Mouse (Mus musculus): ENCODE data around the gene Parvb. TPM values are rescaled to one million over a fixed set of nuclear protein-coding genes. Genes with fewer than 3 reads are reported as not detected.
A peak's percentile ranks its signal among the peaks of the same experiment; 100 is the strongest.

Parvb gene
- total and polyA plus RNA-seq, 3 experiments = 4.8 to 58.0 TPM; not detected in 1

GRCm38 (mm10) chr15:84189881-84190280 is 42.0 kb upstream of the Parvb start:
- H3K4me3 ChIP-seq (ENCODE audit: control insufficient read depth in 1 of 2, insufficient read depth in 1 of 2, low read depth in 2 of 2, low read length in 2 of 2) = no peak overlapping the region
- no peaks in the 10 kb centered on the region for H3K27me3 ChIP-seq (ENCODE audit: control insufficient read depth in 1 of 2, insufficient read depth in 2 of 2, low read length in 2 of 2)
- peaks cover 0 to 17% of the 10 kb centered on the region in 2 experiments; a peak in 1 of 4 replicates for H3K4me1 ChIP-seq (ENCODE audit: control insufficient read depth in 1 of 2, insufficient read depth in 2 of 2, low read length in 2 of 2)
- peak; percentile 52 for DNase-seq (ENCODE audit: low read depth, low spot score)
- peaks cover 0 to 8% of the 10 kb centered on the region in 2 experiments; a peak in 2 of 4 replicates for H3K36me3 ChIP-seq (ENCODE audit: control insufficient read depth in 1 of 2, insufficient read depth in 2 of 2, low read length in 2 of 2)
- H3K9ac ChIP-seq (ENCODE audit: control insufficient read depth, low read depth, low read length, poor library complexity, severe bottlenecking) = no peak overlapping the region
- H3K79me2 ChIP-seq (ENCODE audit: control insufficient read depth, insufficient read depth, low read length, poor library complexity) = peaks cover 22% of the 10 kb centered on the region
- no peak overlapping the region for H3K27ac ChIP-seq (ENCODE audit: control insufficient read depth, low read depth, low read length)
- H3K9me3 ChIP-seq (replicated peaks; ENCODE audit: insufficient read depth, low read length) = no peaks in the 10 kb centered on the region
- TF ChIP-seq POLR2A (IDR thresholded peaks at IDR 0.05; ENCODE audit: control insufficient read depth in 1 of 2, insufficient read depth in 1 of 2, low read depth in 1 of 2, low read length in 2 of 2, poor library complexity in 1 of 2) = 0 out of 4 replicates have a peak, but pooled peaks of 1 of the 2 experiments have one; percentile 35
- TF ChIP-seq KAT2A (conservative IDR thresholded peaks at IDR 0.05; ENCODE audit: low read depth, low read length) = peak; percentile 75
- TF ChIP-seq SIN3A (IDR thresholded peaks at IDR 0.05; ENCODE audit: low read length) = no peak
- TF ChIP-seq HCFC1 (IDR thresholded peaks at IDR 0.05; ENCODE audit: low read depth, low read length) = peak; percentile 96

- Histone ChIP-seq H3K9me3 (replicated peaks; ENCODE audit: insufficient read depth, low read length) (no peaks in the 10 kb centered on the region), H3K4me1 (ENCODE audit: control insufficient read depth in 1 of 2, insufficient read depth in 2 of 2, low read length in 2 of 2) (peaks cover 0 to 11% of the 10 kb centered on the region in 2 experiments; a peak in 1 of 4 replicates), H3K4me3 (ENCODE audit: control insufficient read depth in 1 of 2, insufficient read depth in 1 of 2, low read depth in 2 of 2, low read length in 2 of 2) (peak overlapping the region; percentile 95), H3K9ac (ENCODE audit: control insufficient read depth, low read depth, low read length, poor library complexity, severe bottlenecking) (peak overlapping the region; percentile 96), H3K79me2 (ENCODE audit: control insufficient read depth, insufficient read depth, low read length, poor library complexity) (peaks cover 22% of the 10 kb centered on the region), H3K27me3 (ENCODE audit: control insufficient read depth in 1 of 2, insufficient read depth in 2 of 2, low read length in 2 of 2) (no peaks in the 10 kb centered on the region), H3K27ac (ENCODE audit: control insufficient read depth, low read depth, low read length) (peak overlapping the region; percentile 87), H3K36me3 (ENCODE audit: control insufficient read depth in 1 of 2, insufficient read depth in 2 of 2, low read length in 2 of 2) (peaks cover 5 to 8% of the 10 kb centered on the region in 2 experiments; a peak in 3 of 4 replicates)
- no peak for DNase-seq (ENCODE audit: low read depth, low spot score)
- TF ChIP-seq NELFE (IDR thresholded peaks at IDR 0.05; ENCODE audit: low read depth, low read length) (no peak), CTCF (IDR thresholded peaks at IDR 0.05 in 2 of 3, conservative IDR thresholded peaks at IDR 0.05 in 1 of 3; ENCODE audit: control insufficient read depth in 1 of 3, insufficient read depth in 1 of 3, low read depth in 2 of 3, low read length in 3 of 3, poor library complexity in 1 of 3, severe bottlenecking in 1 of 3) (no peak), POLR2A (IDR thresholded peaks at IDR 0.05; ENCODE audit: control insufficient read depth in 1 of 2, insufficient read depth in 1 of 2, low read depth in 1 of 2, low read length in 2 of 2, poor library complexity in 1 of 2) (peak in 1 of 2 experiments; percentile 83; a peak in 2 of 4 replicates), E2F4 (IDR thresholded peaks at IDR 0.05; ENCODE audit: borderline replicate concordance, low read depth, low read length) (no peak), MAZ (IDR thresholded peaks at IDR 0.05; ENCODE audit: low read depth, low read length) (0 out of 2 replicates have a peak, but pooled peaks have one; percentile 12), ZMIZ1 (IDR thresholded peaks at IDR 0.05; ENCODE audit: low read depth, low read length) (peak; percentile 76; the same call in 1 of the 2 replicates), MXI1 (IDR thresholded peaks at IDR 0.05; ENCODE audit: low read depth, low read length) (no peak), CHD2 (IDR thresholded peaks at IDR 0.05; ENCODE audit: low read length) (no peak)
These were observed 40.2 kb upstream of the Parvb start for GRCm38 (mm10) chr15:84191724-84192057.

GRCm38 (mm10) chr15:84192058-84192791 is 39.6 kb upstream of the Parvb start, which contains the start of gene Samm50:
Gene Samm50, plus strand, starts transcription at chr15:84192241.
- Histone ChIP-seq H3K27ac (ENCODE audit: control insufficient read depth, low read depth, low read length) (peak within 1 kb of the TSS; percentile 87), H3K9ac (ENCODE audit: control insufficient read depth, low read depth, low read length, poor library complexity, severe bottlenecking) (peak within 1 kb of the TSS; percentile 96), H3K4me3 (ENCODE audit: control insufficient read depth in 1 of 2, insufficient read depth in 1 of 2, low read depth in 2 of 2, low read length in 2 of 2) (peak within 1 kb of the TSS; percentile 95), H3K79me2 (ENCODE audit: control insufficient read depth, insufficient read depth, low read length, poor library complexity) (peaks cover 22% of the 10 kb centered on the region), H3K9me3 (replicated peaks; ENCODE audit: insufficient read depth, low read length) (no peaks in the 10 kb centered on the region), H3K27me3 (ENCODE audit: control insufficient read depth in 1 of 2, insufficient read depth in 2 of 2, low read length in 2 of 2) (no peaks in the 10 kb centered on the region), H3K36me3 (ENCODE audit: control insufficient read depth in 1 of 2, insufficient read depth in 2 of 2, low read length in 2 of 2) (peaks cover 5 to 8% of the 10 kb centered on the region in 2 experiments; a peak in 3 of 4 replicates), H3K4me1 (ENCODE audit: control insufficient read depth in 1 of 2, insufficient read depth in 2 of 2, low read length in 2 of 2) (peaks cover 0 to 11% of the 10 kb centered on the region in 2 experiments; a peak in 1 of 4 replicates)
- DNase-seq (ENCODE audit: low read depth, low spot score) = peak; percentile 97
- TF ChIP-seq ZNF384 (IDR thresholded peaks at IDR 0.05; ENCODE audit: low read depth, low read length) (no peak), TCF12 (IDR thresholded peaks at IDR 0.05; ENCODE audit: low read depth, low read length) (peak; percentile 61; the same call in 1 of the 2 replicates), USF2 (IDR thresholded peaks at IDR 0.05; ENCODE audit: borderline replicate concordance in 1 of 2, insufficient read depth in 1 of 2, low read depth in 1 of 2, low read length in 2 of 2) (no peak), SMC3 (IDR thresholded peaks at IDR 0.05; ENCODE audit: low read depth, low read length) (no peak), CHD2 (IDR thresholded peaks at IDR 0.05; ENCODE audit: low read length) (peak; percentile 67), POLR2AphosphoS2 (IDR thresholded peaks at IDR 0.05; ENCODE audit: low read length) (peak; percentile 86), CTCF (IDR thresholded peaks at IDR 0.05 in 2 of 3, conservative IDR thresholded peaks at IDR 0.05 in 1 of 3; ENCODE audit: control insufficient read depth in 1 of 3, insufficient read depth in 1 of 3, low read depth in 2 of 3, low read length in 3 of 3, poor library complexity in 1 of 3, severe bottlenecking in 1 of 3) (peak in 2 of 3 experiments; percentile 29 to 33; a peak in 4 of 6 replicates), ETS1 (IDR thresholded peaks at IDR 0.05; ENCODE audit: low read depth, low read length) (no peak), TAL1 (IDR thresholded peaks at IDR 0.05; ENCODE audit: low read length) (no peak), KAT2A (conservative IDR thresholded peaks at IDR 0.05; ENCODE audit: low read depth, low read length) (peak; percentile 84), POLR2AphosphoS5 (IDR thresholded peaks at IDR 0.05; ENCODE audit: borderline replicate concordance, low read depth, low read length) (no peak), GATA1 (IDR thresholded peaks at IDR 0.05; ENCODE audit: low read depth, low read length) (no peak), GABPA (IDR thresholded peaks at IDR 0.05; ENCODE audit: low read depth, low read length) (no peak), MAX (IDR thresholded peaks at IDR 0.05; ENCODE audit: low read length) (peak; percentile 84), JUND (IDR thresholded peaks at IDR 0.05; ENCODE audit: low read depth, low read length) (no peak), ZC3H11A (IDR thresholded peaks at IDR 0.05; ENCODE audit: low read depth, low read length) (no peak)

Measured in MEL (cell line).